Mouse (Mus musculus): ENCODE results near the gene Slc5a2.

DNA sequence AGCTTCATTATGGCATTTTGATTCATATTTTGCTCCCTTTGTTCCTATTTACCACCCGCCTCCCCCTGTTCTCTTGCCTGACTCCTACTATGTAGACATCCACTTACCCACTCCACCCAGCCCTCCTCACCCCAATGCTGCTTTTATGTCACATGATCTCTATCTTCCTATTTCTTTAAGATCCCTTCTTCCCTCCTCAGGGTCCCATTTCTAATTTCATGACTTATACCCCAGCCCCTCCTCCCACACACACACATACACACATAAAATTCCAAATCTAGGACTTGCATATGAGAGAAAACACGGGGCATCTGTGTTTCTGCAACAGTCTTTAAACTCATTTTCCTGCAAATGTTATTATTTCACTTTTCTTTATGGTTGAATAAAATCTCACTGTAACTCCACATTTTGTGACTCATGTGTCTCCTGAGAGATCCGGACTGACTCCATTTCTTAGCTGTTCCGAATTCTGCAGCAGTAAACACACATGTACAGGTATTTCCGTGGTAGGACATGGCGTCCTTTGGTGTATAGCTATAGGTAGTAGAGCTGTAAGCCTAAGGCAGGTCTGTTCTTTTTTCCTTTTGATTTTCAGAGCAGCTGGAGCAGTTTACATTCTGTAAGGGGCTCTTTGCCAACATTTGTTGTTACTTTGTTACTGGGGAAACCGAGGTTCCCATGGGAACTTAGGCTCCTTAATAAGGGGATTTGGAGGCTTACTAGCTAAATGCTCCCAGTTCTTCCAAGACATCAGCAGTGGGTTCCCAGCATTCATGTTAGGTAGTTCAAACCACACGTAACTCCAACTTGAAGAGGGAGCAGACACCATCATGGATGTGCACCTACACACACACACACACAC, 33.3 kb downstream of the Slc5a2 start:
- TF ChIP-seq RAD21 (IDR thresholded peaks at IDR 0.05; ENCODE audit: low read depth, low read length), result no peak
- TF ChIP-seq CTCF (conservative IDR thresholded peaks at IDR 0.05 in 1 of 2, IDR thresholded peaks at IDR 0.05 in 1 of 2; ENCODE audit: low read depth in 2 of 2, low read length in 2 of 2), result no peak
- TF ChIP-seq MAZ (IDR thresholded peaks at IDR 0.05; ENCODE audit: low read depth, low read length), result no peak
- no peak for TF ChIP-seq UBTF (IDR thresholded peaks at IDR 0.05; ENCODE audit: low read depth, low read length)
- TF ChIP-seq MXI1 (IDR thresholded peaks at IDR 0.05; ENCODE audit: low read depth, low read length), result no peak
- no peak for TF ChIP-seq ZC3H11A (IDR thresholded peaks at IDR 0.05; ENCODE audit: low read depth, low read length)
- no peak for TF ChIP-seq CHD2 (IDR thresholded peaks at IDR 0.05; ENCODE audit: low read length)
- TF ChIP-seq MAX (IDR thresholded peaks at IDR 0.05; ENCODE audit: low read length), result no peak
- TF ChIP-seq ZMIZ1 (IDR thresholded peaks at IDR 0.05; ENCODE audit: low read depth, low read length), result no peak
- TF ChIP-seq POLR2AphosphoS2 (IDR thresholded peaks at IDR 0.05; ENCODE audit: low read depth, low read length), result no peak
